8 mouse cellular contexts compared by ENCODE assay signal in genomic region chr9:63610841-63611366, GRCm38 (mm10). TPM values are rescaled to one million over a fixed set of nuclear protein-coding genes. Genes with fewer than 3 reads are reported as not detected.
DNase-seq lines count a peak whose midpoint lies in the region; ATAC-seq and TF ChIP-seq lines count a peak whose summit lies in the region.

No protein-coding gene starts in this region.

- ATAC-seq in granulocyte monocyte progenitor cell, adult 5-6 weeks (replicated peaks; ENCODE audit: poor library complexity, severe bottlenecking) = peak; percentile 50

- peak; percentile 25 to 29 for DNase-seq in cerebellum, postnatal 10 days
- no peak for DNase-seq in cerebellum, adult 11-12 months
- peak; percentile 69 for DNase-seq in kidney, adult 2 months
- DNase-seq in lung, postnatal 36 days = peak; percentile 42
- DNase-seq in thymus, postnatal 0 days (ENCODE audit: low spot score) = peak; percentile 56
- DNase-seq in c-Kit-positive CD71-positive TER-119-positive erythroid progenitor cells, embryonic 14.5 days (ENCODE audit: low spot score) = no peak

- H3K36me3 ChIP-seq in kidney, adult 2 months (ENCODE audit: control insufficient read depth, insufficient read depth, low read length) = no peaks in the 10 kb centered on the region

- no peak for TF ChIP-seq CTCF in bone marrow macrophage, adult 2 months (IDR thresholded peaks at IDR 0.05; ENCODE audit: low read depth, low read length)
- TF ChIP-seq CTCF in kidney, adult 2 months (conservative IDR thresholded peaks at IDR 0.05; ENCODE audit: insufficient read depth, insufficient read length, low read depth, low read length) = no peak

- no peak for TF ChIP-seq POLR2A in bone marrow macrophage, adult 2 months (IDR thresholded peaks at IDR 0.05; ENCODE audit: borderline replicate concordance, low read depth, low read length)
- no peak for TF ChIP-seq POLR2A in kidney, adult 2 months (IDR thresholded peaks at IDR 0.05; ENCODE audit: low read depth, low read length)

- peaks cover 58% of the 10 kb centered on the region for H3K4me1 ChIP-seq in bone marrow macrophage, adult 2 months (ENCODE audit: control insufficient read depth, insufficient read depth, low read length)
- peaks cover 38% of the 10 kb centered on the region for H3K4me1 ChIP-seq in kidney, adult 2 months (ENCODE audit: control insufficient read depth, insufficient read depth, low read length)

- no peaks in the 10 kb centered on the region for H3K27me3 ChIP-seq in kidney, adult 2 months (replicated peaks; ENCODE audit: control insufficient read depth, insufficient read depth, low read length)

- peak overlapping the region; percentile 24 for H3K4me3 ChIP-seq in bone marrow macrophage, adult 2 months (ENCODE audit: insufficient read depth, low read length)
- H3K4me3 ChIP-seq in kidney, adult 2 months (ENCODE audit: insufficient read depth, low read depth, low read length) = no peak overlapping the region

- peak overlapping the region; percentile 92 for H3K27ac ChIP-seq in bone marrow macrophage, adult 2 months (ENCODE audit: insufficient read depth, low read depth, low read length)
- peak overlapping the region; percentile 25; the same call in 1 of the 2 replicates for H3K27ac ChIP-seq in kidney, adult 2 months (ENCODE audit: insufficient read depth, low read depth, low read length)

- 24% methylated on average over 13 of the region's 13 CpGs for WGBS in kidney, adult 2 months

RNA-seq across cellular contexts. Expression of gene Aagab, which starts 8.4 kb away (rescaled TPM):
- polyA plus RNA-seq in bone marrow macrophage, adult 2 months (2012; ENCODE audit: insufficient read depth, insufficient read length, missing spikeins) = 46.2 and 46.5 TPM in 2 replicates
- total RNA-seq in granulocyte monocyte progenitor cell, adult 5-6 weeks (2014; fragmentation: Nextera tagmentation) = 24.9 and 30.8 TPM in 2 replicates
- total RNA-seq in granulocyte monocyte progenitor cell, adult 5-6 weeks (2017) = 35.8 and 57.0 TPM in 2 replicates
- 15.7 and 18.3 TPM in 2 replicates for polyA plus RNA-seq in kidney, adult 2 months (2012; rRNA removed)
- polyA plus RNA-seq in thymus, postnatal 0 days (2015; fragmentation: Nextera tagmentation; extraction: Ambion mirVana) = 53.7 and 56.4 TPM in 2 replicates

RNA-seq across cellular contexts. Expression of gene Iqch, which starts 8.6 kb away (rescaled TPM):
- not detected in 2 replicates for polyA plus RNA-seq in bone marrow macrophage, adult 2 months (2012; ENCODE audit: insufficient read depth, insufficient read length, missing spikeins)
- not detected in 2 replicates for total RNA-seq in granulocyte monocyte progenitor cell, adult 5-6 weeks (2014; fragmentation: Nextera tagmentation)
- not detected in 2 replicates for total RNA-seq in granulocyte monocyte progenitor cell, adult 5-6 weeks (2017)
- polyA plus RNA-seq in kidney, adult 2 months (2012; rRNA removed) = 0.04 and 0.06 TPM in 2 replicates
- polyA plus RNA-seq in thymus, postnatal 0 days (2015; fragmentation: Nextera tagmentation; extraction: Ambion mirVana) = 1.4 and 1.9 TPM in 2 replicates

Comparison
In these comparisons a context has a peak if more than half of its experiments do, and no peak if none do; other contexts are left out.
1. DNase-seq: peak in cerebellum, postnatal 10 days (2 of 2), kidney, adult 2 months (single experiment), lung, postnatal 36 days (single experiment) and thymus, postnatal 0 days (single experiment); none in cerebellum, adult 11-12 months (single experiment) and c-Kit-positive CD71-positive TER-119-positive erythroid progenitor cells, embryonic 14.5 days (single experiment).